Mouse (Mus musculus): ENCODE data around the gene Atg7.

Atg7 gene

DNA sequence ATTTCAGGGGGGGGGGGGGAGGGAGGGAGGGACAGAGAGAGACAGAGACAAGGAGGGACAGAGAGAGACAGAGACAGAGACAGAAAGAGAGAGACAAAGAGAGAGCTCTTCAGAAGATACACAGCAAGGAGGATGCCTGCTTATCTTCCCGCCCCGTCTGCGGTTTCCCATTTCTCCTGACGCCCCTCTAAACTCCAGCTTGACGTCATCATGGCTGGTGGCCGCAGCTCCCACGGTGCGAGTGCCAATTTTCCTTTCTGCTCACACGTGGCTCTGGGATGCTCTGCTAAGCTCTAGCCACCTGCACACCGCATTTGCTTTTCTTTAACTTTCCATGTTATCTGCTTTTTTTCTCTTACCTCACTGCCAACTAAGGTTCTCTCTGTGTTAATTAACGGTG, 175.1 kb downstream of the Atg7 start:
- in situ Hi-C loops (cut with MboI): no loop called here

DNA sequence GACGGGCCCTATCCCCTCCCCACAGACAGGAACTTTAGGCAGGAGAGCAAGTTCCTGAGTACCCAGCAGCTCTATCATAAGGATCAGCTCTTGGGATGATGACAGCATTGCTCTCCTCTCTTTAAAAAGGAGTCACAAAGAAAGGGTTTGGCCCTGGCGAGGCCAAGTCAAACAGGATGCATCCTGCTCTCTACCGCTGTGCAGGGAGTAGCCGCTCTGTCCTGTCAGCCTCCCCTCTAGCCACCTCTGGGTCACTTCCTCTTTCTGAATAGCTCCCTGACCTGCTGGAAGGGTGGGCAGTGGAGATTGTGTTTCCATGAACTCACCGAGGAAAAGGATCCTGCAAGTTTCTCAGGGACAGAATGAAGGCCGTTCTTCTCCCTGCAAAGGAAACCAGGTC, 175.6 kb downstream of the Atg7 start:
- in situ Hi-C loops (cut with MboI): no loop called here

DNA sequence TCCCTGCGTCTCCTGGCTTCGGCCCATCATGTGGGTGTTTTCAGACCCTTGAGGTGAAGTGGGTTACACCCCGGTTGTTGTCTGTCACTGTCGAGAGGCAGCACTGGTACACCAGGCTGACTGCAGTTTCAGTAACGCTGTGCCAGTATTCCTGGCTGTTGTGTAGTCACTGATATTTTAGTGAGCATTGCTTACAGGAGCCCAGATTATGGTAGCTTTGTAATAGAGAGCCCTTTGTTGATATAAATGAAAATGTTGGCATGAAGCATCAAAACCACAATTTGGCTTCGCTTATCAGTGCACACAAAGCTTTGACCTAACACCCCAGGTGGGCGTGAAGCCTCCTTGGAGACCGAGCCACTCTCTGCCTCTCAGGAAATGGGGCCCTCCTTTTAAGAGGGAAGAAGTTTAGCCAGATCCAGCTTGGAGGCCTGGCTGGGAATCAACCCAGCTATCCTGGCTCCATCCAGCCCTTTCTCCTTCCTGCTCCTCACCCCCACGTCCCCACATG, 177.1 kb downstream of the Atg7 start:
- in situ Hi-C loops (cut with MboI): no loop called here

DNA sequence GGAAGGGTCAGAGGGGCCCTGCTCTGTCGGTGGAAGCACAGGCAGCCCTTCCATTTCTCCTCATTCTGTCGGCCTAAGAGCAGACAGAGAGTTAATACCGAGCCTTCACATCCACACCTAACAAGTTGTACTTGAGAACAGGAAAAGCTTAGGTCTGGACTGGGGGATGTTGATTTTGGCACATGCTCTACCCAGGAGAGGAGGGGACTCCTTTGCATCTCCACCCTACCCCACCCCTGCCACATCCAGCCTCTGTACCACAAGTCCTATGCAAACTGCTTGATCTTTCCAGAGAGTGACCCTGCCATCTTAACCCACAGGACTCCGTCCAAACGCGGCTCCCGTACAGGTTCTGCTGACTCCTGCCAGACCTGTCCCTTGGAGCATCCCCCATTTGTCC, 178.7 kb downstream of the Atg7 start:
- in situ Hi-C loops (cut with MboI): no loop called here

DNA sequence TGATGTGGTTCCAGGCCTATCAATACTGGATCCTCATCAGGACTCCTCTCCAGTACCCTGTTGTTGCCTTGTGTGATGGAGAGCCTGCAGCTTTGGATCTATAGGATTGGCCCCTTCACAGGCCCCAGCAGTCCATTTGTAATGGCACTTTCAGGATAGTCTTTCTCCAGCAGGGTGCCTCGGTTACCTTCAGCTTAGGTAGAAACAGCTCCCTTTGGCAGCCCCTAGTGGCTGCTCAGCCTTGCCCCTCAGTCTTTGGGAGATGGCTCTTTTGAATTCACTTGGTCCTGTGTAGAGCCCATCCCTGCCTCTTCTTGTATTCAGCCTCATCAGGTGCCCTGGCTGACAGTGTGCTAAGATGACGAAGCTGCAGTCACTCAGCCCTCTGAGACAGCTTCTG, 184.0 kb downstream of the Atg7 start:
- in situ Hi-C loops (cut with MboI): no loop called here

DNA sequence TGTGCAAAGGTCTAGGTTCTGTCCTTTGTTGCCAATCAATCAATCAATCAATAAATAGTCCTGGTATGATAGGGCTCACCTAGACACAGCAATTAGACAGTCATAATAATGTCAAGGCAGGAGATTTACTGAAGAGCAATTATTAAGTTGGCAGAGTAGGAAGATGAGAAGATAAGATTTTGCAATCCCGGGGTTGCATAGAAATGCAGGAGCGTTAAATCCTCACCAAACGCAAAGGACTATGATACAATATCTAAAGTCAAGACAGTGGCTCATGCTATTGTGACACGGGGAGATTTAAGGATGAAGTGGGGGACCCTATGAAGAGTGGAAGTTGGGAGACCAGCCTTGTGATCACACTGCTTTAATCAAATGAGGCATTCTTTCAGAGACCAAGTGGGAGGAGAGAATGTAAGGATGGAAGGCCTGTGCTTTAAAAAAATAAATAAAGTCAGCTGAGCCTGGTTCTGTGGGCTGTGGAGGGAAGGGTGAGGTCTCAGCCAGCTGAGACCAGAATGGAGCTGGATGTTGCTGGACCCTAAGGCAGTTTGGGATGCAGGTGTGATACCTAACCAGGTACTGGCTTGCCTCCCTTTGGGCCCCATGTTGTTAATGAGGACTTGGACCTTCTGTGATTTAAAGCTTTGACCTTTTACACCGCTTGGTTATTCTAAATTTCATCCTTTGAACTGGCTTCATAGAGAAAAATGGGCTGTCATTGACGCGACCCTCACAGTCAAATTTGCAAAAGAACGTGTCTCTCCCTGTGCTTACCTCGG, 187.0 kb downstream of the Atg7 start:
- in situ Hi-C loops (cut with MboI): no loop called here

DNA sequence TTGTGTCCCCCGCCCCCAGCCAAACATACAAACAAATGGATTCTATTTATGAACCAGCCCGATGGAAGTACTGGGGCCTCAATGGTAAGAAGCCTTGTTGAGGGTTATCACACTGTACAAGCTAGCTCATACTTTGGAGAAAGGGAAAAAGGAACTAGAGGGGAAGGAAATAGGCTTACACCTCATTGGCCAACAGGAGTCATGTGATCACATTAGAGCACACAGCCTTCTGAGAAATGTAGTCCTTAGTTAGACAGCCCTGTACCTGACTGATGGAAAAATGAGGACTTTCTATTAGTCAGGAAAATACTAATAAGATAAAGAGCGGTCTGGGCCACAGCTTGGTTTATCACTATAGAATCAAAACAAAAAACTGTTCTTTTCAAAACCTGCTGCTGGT, 188.9 kb downstream of the Atg7 start:
- in situ Hi-C loops (cut with MboI): no loop called here

DNA sequence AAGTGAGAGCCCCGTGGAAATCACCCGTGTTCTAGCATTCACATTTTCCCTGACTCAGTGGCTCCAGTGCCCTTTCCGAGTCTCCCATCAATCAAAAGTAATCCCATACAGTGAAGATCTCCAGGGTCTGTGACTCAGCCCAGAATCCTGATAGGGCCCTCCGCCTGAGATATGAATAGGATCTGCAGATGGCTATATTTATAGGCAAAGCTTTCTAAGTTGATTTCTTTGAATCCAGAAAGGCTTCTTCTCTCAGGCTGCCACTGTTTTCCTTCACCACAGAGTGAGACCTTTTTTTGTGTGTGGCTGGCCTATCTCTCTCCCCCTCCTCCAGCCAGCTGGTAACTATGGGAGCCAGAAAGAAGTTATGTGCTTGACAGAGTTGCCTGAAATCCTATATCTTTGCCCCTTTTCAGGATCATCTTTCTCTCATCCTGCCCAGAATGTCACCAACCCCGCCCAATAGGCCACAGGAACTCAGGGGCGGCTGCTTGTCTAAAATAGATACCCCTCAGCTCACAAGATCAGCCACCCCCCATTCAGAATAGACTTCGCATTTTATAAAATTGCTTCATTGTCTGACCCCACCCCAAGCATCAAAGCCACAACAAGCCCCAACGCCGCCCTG, 190.3 kb downstream of the Atg7 start:
- in situ Hi-C loops (cut with MboI): no loop called here

DNA sequence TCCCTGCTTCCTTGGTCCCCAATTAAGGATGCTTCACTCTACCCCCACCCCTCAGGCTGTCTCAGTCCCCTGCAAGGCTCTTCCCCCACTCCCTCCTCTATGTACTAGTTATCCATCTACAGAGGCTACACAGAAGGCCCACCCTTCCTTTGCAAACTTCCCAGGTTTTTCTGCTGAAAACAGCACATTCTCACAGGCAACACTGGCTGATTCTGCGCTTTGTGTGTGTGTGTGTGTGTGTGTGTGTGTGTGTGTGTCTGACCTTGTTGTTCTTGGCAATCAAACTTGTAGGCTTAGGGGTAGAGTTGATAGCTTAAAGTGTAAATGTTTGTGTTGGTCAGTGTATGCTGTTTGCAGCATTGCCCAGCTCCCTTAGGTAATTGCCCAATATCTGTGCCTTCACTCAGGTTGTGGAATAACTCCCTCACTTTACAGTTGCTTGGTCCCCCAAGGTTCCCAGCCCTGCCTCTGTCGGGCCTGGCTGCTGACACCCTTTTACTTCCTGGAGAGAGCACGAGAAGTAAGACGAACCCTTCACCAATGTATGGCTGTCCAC, 191.0 kb downstream of the Atg7 start:
- in situ Hi-C loops (cut with MboI): no loop called here

DNA sequence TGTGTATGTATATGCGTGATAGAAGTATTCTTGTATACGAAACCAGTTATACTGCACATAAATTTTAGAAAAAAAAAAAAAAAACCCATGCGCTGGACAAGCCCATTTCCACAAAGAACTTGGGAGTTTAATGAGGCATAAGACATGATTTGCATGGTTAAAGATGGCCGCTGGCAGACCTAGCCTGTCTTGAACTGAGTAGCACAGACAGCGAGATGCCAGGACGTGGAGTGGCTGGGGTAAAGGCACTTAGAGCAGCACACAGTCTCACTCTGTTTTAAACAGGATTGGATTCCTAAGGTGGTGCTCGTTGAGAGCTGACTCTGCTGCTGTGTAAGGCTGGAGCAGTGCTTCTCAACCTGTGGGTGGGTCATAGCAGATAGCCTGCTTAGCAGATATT, 192.4 kb downstream of the Atg7 start:
- in situ Hi-C loops (cut with MboI): no loop called here

DNA sequence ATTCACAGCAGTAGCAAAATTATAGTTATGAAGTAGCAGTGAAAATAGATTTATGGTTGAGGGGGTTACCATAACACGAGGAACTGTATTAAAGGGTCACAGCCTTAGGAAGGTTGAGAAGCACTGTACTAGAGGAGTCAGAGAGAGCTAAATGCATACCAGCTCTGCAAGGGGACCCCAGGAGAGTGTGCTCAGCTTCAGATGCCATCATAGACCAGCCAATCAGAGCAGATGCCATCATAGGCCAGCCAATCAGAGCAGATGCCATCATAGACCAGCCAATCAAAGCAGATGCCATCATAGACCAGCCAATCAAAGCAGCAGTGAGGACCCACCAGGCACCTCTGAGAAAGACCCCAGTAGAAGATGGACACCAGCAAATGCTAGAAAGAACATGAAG, 192.9 kb downstream of the Atg7 start:
- in situ Hi-C loops (cut with MboI): no loop called here

DNA sequence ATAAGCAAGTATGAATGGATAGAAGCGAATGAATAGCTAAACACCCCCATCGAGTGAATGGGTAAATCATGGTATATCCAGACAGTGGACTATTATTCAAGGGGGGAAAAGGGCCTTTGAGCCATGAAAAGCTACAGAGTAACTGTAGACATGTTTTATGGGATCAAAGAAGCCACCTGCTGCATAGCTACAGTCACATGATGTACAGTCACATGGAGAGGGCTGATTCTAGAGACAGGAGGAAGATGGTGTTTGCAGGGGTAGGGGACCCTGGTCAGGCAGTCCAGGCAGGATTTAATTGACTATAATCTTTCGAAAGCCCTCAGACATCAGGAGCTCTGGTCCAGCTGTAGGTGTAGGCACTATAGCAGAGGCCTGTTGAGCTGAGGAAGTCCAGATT, 193.5 kb downstream of the Atg7 start:
- in situ Hi-C loops (cut with MboI): no loop called here

DNA sequence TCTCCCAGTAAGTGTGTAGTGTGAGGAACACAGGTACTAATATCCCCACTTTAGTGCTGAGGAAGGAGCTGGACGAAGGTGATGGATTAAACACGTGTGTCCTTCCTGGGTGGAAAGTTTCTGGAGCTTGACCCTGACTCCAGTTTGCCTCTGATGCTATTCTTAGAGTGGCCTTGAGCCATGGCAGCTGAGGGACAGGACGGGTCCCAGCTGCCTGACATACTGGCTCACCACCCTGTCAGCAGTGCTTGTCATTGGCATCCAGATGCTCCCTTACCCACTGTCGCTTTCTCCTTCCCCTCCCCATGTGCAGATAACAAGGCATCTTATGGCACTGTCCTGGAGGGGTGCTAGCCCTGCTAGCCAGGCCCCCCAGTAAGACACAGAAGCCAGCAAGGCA, 196.0 kb downstream of the Atg7 start:
- in situ Hi-C loops (cut with MboI): no loop called here

DNA sequence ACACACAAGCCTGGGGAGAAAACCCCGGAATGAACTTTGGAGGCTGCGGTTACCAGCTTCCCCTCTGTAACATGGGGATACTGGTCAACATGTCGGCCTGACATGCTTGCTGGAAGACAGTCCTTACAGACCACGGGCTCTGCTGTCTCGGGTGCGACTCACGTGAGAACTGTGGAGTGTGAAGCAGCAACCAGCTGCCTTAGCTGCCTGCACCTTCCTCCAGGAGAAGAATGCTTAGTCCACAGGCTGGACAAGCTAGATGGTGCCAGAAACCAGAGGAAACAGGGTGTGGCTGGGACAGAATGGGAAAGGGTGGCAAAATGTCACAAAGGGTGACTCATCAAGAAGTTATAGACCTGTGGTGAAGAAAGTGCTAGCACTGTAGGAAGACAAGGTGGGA, 197.1 kb downstream of the Atg7 start:
- in situ Hi-C loops (cut with MboI): no loop called here

DNA sequence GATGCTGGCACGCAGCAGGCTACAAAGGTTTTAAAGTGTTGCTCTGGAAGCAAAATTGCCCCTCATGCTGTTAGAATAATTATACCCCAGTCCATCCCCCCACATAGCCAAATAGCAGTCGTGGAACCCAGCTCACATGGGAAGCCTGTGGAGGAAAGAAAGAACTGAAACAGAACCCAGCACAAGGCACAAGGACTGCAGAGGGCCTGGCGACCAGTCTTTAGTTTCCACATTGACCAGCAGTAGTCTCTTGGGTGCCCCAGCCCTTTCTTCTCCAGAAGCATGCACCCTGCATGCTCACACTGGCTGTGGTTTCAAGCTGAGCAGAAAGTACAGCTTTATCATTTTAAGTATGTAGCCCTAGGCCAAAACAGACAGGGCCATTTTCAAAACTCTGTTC, 199.2 kb downstream of the Atg7 start:
- in situ Hi-C loops (cut with MboI): no loop called here

DNA sequence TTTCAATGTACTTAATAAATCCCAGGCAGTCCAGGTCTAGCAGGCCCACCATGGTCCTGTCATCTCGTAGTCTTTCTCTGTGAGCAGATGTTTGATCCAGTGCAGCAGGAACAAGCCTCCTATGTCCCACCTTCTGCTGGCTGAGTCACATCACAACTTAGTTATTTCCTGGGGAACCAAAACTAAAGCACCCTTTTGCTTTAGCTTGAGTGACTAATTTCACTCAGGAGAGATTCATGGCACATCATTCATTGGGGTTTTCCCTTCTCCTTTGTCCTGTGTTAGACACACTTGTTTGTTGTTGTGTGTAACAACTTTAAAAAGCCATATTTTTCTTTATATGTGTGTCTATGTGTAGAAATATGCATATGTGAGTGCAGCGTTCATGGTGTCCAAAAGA, 200.0 kb downstream of the Atg7 start:
- in situ Hi-C loops (cut with MboI): no loop called here

DNA sequence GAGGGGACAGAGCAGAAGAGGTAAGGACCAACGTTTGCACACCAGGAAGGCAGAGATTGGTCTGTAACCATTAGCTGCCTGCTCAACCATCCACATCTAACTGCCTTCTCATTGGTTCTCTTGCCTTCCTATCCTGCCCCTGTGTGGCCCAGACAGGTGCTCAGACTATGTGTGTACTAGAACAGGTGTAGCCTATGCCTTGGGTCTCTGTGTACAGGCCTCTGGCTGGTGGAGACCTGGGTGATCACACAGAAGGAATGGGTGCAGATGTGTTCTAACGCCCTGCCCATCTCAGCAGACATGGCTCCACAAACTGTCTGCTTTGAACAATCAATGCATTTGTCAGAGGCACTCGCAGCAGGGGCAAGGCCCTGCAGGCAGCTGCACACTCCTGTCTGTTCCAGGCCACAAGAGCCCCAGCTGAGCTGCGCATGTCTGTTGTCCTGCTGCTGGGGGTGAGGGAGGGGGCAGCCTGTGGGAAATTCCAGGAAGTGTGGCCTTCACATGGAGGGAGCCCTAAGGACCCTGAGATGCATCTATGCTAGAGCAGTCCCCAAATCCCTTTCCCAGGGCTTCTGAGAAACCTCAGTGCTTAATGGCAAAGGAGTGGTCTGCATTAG, 203.4 kb downstream of the Atg7 start:
- in situ Hi-C loops (cut with MboI): no loop called here

DNA sequence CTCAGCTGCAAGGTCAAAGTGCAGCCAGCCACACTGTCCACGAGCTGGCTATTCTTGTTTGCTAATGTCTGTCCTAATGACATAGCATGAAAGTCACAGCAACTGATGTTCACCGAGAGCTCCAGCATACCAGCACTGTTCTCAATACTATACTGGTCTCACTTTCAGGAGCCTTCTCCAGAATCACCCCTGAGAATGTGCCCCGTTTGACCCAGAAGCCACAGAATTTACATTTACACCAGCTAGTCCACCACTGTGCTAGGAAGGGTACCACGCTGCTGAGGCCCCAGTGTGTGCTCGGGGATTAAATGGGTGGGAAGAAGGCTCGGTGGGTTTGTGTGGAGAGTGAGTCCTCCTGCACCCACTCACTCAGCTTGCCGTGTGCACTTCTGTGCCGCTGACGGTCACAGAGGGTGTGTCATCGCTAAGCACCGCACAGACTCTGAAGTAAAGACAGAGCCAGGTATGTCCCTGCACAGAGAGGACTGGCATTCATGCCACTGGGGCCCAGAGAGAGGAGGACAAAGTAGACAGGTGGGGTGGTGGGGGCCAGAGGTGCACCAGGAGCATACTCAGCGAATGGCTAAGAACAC, 204.8 kb downstream of the Atg7 start:
- in situ Hi-C loops (cut with MboI): no loop called here

DNA sequence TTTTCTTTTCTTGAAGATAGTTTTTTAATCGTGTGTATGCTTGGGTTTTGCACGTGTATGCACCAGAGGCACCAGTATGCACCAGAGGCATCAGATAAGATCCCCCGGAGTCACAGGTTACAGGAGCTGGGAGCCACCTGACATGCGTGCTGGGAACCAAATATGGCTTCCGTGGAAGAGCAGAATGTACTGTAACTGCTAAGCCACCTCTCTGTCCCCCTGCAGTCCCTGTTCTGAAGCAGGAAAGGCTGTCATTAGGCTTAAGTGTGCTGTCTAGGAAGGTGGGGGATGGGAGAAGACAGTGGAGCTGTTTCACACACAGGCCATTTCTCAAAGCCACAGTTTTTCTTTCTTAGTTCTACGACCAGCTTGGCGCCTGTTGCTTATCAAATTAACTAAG, 205.9 kb downstream of the Atg7 start:
- in situ Hi-C loops (cut with MboI): no loop called here

DNA sequence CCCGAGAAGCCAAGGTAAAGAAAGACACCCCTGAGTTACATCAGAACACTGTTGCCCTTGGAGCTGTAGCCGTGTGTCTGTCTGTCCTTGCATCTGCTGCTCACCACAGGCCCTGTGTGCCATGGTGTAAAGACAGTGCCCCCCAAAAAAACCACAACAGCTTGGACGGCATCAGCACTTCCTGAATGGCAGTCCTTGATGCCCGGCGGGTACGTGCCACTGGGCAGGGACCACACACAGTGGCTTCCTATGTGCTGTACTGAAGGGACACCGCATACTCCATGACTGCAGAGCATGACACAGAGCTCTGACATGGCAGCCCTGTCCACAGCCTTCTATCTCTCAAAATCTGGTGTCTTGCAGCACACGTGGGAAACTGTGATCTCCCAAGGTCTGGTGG, 206.9 kb downstream of the Atg7 start:
- in situ Hi-C loops (cut with MboI): no loop called here

DNA sequence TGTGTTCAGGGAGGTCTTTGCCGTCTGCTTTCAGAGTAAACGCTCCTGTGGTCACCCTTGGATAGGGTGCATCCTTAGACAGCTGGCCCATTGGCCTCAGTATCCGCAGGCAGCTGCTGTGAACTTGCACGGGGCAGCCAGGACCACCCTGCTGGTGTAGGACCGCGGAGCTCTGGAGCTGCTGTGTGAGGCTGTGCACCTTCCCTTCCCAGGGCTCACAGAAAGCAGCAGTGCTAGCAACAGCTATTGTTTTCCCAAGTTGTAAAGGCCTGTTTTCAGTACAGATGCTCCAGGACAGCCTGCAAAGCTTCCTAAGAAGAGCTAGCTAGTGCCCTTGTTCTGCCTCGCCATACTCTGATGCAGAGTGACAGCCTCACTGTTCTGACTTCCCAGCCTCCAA, 208.8 kb downstream of the Atg7 start:
- in situ Hi-C loops (cut with MboI): no loop called here

DNA sequence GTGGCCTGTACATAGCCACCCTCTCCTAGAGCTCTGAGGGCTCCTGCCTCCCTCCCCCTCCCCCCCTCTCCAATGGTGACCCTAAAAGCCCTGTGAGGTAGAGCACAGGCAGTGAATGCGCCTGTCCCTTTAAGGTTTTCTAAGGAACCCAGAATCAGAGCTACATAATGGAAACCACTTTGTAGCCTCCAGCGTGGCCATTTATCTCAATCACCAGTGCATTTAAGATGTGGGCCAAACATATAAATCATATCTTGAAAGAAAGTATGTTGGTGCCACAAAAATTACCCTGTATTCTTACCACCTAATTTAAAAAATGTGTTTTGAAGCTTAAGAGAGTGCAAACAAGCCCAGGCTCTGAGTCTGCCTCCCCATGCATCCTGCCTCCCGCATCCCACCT, 209.8 kb downstream of the Atg7 start:
- in situ Hi-C loops (cut with MboI): no loop called here

DNA sequence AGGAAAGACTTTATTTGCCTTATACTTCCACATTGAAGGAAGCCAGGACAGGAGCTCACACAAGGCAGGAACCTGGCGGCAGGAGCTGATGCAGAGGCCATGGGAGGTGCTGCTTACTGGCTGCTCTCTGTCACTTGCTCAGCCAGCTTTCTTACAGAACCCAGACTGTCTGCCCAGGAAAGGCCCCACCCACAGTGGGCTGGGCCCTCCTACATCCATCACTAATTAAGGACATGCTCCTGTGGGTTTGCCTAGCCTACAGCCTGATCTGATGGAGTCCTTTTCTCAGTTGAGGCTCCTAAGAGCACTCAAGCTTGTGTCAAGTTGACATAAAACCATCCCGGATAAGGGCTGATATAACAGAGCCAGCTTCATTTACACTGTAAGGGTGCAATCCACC, 211.5 kb downstream of the Atg7 start:
- in situ Hi-C loops (cut with MboI): no loop called here

Measured in mature B cell (primary cell).